Mouse (Mus musculus) liver, embryonic 11.5 days (tissue): ENCODE measurements around the gene Tenm2. TPM values are rescaled to one million over a fixed set of nuclear protein-coding genes. Genes with fewer than 3 reads are reported as not detected.

Experiments used
- ATAC-seq: fragments of 200-750 bp; cut with Nextera tagmentation; replicated peaks from 2 replicates; pipeline ENCODE4 v1.8.0; 2017; ENCODE audit warnings: moderate number of reproducible peaks, mild to moderate bottlenecking, moderate TSS enrichment, moderate library complexity; ENCODE audit not compliant: low FRiP score
- DNase-seq: peaks from one replicate; pipeline ENCODE4 v3.0.0-alpha.2; 2017; ENCODE audit warnings: low spot score
- H3K27ac ChIP-seq: fragments of 300-500 bp; sonication (generic); 2 replicates; pipeline ENCODE4 v1.5.1; 2014; ENCODE audit warnings: mild to moderate bottlenecking, low read depth, low read length, control low read depth
- H3K27me3 ChIP-seq: fragments of 300-500 bp; sonication (generic); replicated peaks from 2 replicates; pipeline ENCODE4 v1.6.1; 2014; ENCODE audit warnings: low read length, mixed read lengths; ENCODE audit not compliant: control insufficient read depth, insufficient read depth
- H3K36me3 ChIP-seq: fragments of 300-500 bp; sonication (generic); 2 replicates; pipeline ENCODE4 v1.6.1; 2014; ENCODE audit warnings: mild to moderate bottlenecking, low read length, moderate library complexity, mixed read lengths; ENCODE audit not compliant: control insufficient read depth, insufficient read depth
- H3K4me1 ChIP-seq: fragments of 300-500 bp; sonication (generic); replicated peaks from 2 replicates; pipeline ENCODE4 v1.6.1; 2014; ENCODE audit warnings: low read length, mixed read lengths; ENCODE audit not compliant: control insufficient read depth, insufficient read depth
- H3K4me2 ChIP-seq: fragments of 300-500 bp; sonication (generic); 2 replicates; pipeline ENCODE4 v1.6.1; 2014; ENCODE audit warnings: mild to moderate bottlenecking, control low read depth, moderate library complexity
- H3K4me3 ChIP-seq: fragments of 300-500 bp; sonication (generic); 2 replicates; pipeline ENCODE4 v1.5.1; 2014; ENCODE audit warnings: low read depth, low read length, control low read depth
- H3K9ac ChIP-seq: fragments of 300-500 bp; sonication (generic); 2 replicates; pipeline ENCODE4 v1.6.1; 2014; ENCODE audit warnings: low read depth, low read length, control low read depth
- H3K9me3 ChIP-seq: fragments of 300-500 bp; sonication (generic); 2 replicates; pipeline ENCODE4 v1.6.1; 2016; ENCODE audit warnings: low read length, inconsistent platforms, mixed read lengths; ENCODE audit not compliant: control insufficient read depth
- WGBS: fragments of 180-500 bp; shearing (Covaris S2); extraction: QIAGEN DNeasy Blood & Tissue Kit; methylation state at CpG from one replicate; pipeline ENCODE4 v1.1.7; 2014; 5-methylcytosine and 5-hydroxymethylcytosine counted together
- polyA plus RNA-seq: library from polyadenylated mRNA; unstranded; fragments of >200 nt; fragmentation: Nextera tagmentation; extraction: Ambion mirVana; gene quantifications from 2 replicates; pipeline ENCODE4 v1.2.1, GENCODE M21; 2014

The Tenm2 gene
- polyA plus RNA-seq, 1 experiment from 2014 or later: 0.78 TPM

GRCm38 (mm10) chr11:36305348-36305950 is 930.3 kb downstream of the Tenm2 start:
- DNase-seq (no peak), ATAC-seq (no peak)
- Histone ChIP-seq H3K4me1 (no peaks in the 10 kb centered on the region), H3K27me3 (no peaks in the 10 kb centered on the region), H3K36me3 (no peaks in the 10 kb centered on the region), H3K4me2 (no peak overlapping the region), H3K9me3 (no peaks in the 10 kb centered on the region), H3K27ac (no peak overlapping the region), H3K9ac (no peak overlapping the region), H3K4me3 (no peak overlapping the region)
- WGBS: 70% methylated on average over 10 of the region's 10 CpGs

GRCm38 (mm10) chr11:36302913-36303371 is 932.8 kb downstream of the Tenm2 start:
- no peak for ATAC-seq
- DNase-seq: no peak
- WGBS: 67% methylated on average over 2 of the region's 2 CpGs

DNA sequence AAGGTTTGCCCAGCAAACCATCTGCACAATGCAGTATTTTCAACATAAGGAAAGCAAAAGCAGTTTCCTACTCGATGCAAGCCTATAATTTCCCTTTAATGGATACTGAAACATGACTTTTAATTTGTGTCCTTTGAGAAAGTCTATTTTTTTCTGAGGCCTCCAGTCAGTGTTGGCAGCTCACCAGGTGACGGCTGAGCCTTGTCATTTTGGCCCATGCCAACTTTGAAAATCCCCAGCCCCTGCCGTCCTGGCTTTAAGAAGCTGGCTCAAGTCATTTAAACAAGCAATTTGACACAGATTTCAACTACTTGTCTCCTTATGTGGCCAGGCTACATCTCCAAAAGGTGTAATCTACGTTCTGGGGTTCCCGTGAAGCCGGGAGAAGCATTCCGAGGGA is 933.7 kb downstream of the Tenm2 start:
- WGBS: 71% methylated on average over 7 of the region's 7 CpGs
- no peaks in the 10 kb centered on the region for H3K4me1 ChIP-seq

More at GRCm38 (mm10) chr11:36302913-36303371, 932.8 kb downstream of the Tenm2 start:
- no peaks in the 10 kb centered on the region for H3K27me3 ChIP-seq
- H3K4me2 ChIP-seq: no peak overlapping the region
- H3K4me3 ChIP-seq: no peak overlapping the region
- H3K9me3 ChIP-seq: no peaks in the 10 kb centered on the region
- no peak overlapping the region for H3K9ac ChIP-seq
- H3K27ac ChIP-seq: no peak overlapping the region
- H3K36me3 ChIP-seq: no peaks in the 10 kb centered on the region
- H3K4me1 ChIP-seq: no peaks in the 10 kb centered on the region

GRCm38 (mm10) chr11:36296568-36296967 is 939.2 kb downstream of the Tenm2 start:
- Histone ChIP-seq H3K4me1 (no peaks in the 10 kb centered on the region), H3K4me2 (no peak overlapping the region), H3K27ac (no peak overlapping the region), H3K4me3 (no peak overlapping the region), H3K36me3 (no peaks in the 10 kb centered on the region), H3K9me3 (no peaks in the 10 kb centered on the region), H3K9ac (no peak overlapping the region), H3K27me3 (no peaks in the 10 kb centered on the region)
- ATAC-seq: no peak
- no peak for DNase-seq
- WGBS: 74% methylated on average over 3 of the region's 3 CpGs

More for the DNA sequence above, 933.7 kb downstream of the Tenm2 start:
- H3K9ac ChIP-seq: no peak overlapping the region
- no peak for ATAC-seq
- no peak overlapping the region for H3K27ac ChIP-seq
- H3K4me3 ChIP-seq: no peak overlapping the region
- no peak for DNase-seq
- no peaks in the 10 kb centered on the region for H3K9me3 ChIP-seq
- H3K27me3 ChIP-seq: no peaks in the 10 kb centered on the region
- H3K4me2 ChIP-seq: no peak overlapping the region
- H3K36me3 ChIP-seq: no peaks in the 10 kb centered on the region

GRCm38 (mm10) chr11:36292206-36292605 is 943.6 kb downstream of the Tenm2 start:
- Histone ChIP-seq H3K4me1 (no peaks in the 10 kb centered on the region), H3K4me3 (no peak overlapping the region), H3K27ac (no peak overlapping the region), H3K27me3 (no peaks in the 10 kb centered on the region), H3K9me3 (no peaks in the 10 kb centered on the region), H3K4me2 (no peak overlapping the region), H3K36me3 (no peaks in the 10 kb centered on the region), H3K9ac (no peak overlapping the region)
- ATAC-seq (no peak), DNase-seq (no peak)
- WGBS: 46% methylated on average over 6 of the region's 6 CpGs

DNA sequence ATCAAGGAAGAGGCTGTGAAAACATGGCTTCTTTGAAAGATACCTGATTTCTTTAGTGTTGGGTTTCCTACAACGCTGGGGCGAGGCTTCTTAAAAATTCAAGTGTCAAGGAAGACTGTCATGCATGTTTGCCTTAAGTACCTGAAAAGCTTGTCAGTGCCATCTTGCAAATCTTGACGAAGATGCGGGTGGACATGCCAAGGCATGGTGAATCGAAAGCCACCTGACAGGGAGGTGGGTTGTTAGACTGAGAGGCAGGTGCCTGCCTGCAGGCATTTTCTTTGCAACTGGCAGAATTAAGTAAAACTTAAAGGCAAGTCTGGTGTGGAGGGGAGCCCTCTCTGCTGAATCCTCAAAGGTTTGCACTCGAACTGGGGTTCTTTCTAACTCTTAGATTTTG is 949.5 kb downstream of the Tenm2 start:
- WGBS: 81% methylated on average over 6 of the region's 6 CpGs
- ATAC-seq (no peak), DNase-seq (no peak)
- Histone ChIP-seq H3K36me3 (no peaks in the 10 kb centered on the region), H3K4me2 (no peak overlapping the region), H3K9ac (no peak overlapping the region), H3K9me3 (no peaks in the 10 kb centered on the region), H3K27ac (no peak overlapping the region), H3K4me1 (no peaks in the 10 kb centered on the region), H3K27me3 (no peaks in the 10 kb centered on the region), H3K4me3 (no peak overlapping the region)

DNA sequence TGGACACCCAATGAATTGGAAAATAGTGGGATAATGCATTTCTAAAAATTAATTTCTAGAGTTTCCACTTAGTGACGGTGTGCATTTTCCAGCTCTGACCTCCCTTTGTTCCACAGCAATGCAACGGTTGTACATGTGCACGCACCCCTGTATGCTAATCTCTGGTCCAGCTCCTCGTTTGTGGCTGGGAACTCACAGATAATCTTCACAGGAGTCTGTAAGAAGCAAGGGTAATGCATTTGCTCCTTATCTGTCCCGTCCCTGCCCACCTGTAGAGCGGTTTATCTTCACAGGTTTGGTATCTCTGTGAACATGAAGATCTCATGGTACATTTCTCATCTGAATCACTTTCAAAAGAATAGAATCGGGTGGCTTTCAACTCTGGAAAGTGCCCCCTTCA is 955.2 kb downstream of the Tenm2 start:
- Histone ChIP-seq H3K36me3 (no peaks in the 10 kb centered on the region), H3K9ac (no peak overlapping the region), H3K27ac (no peak overlapping the region), H3K27me3 (no peaks in the 10 kb centered on the region), H3K4me3 (no peak overlapping the region), H3K4me1 (no peaks in the 10 kb centered on the region), H3K9me3 (no peaks in the 10 kb centered on the region), H3K4me2 (no peak overlapping the region)
- peak; percentile 74 for ATAC-seq
- 49% methylated on average over 7 of the region's 7 CpGs for WGBS
- DNase-seq: no peak

DNA sequence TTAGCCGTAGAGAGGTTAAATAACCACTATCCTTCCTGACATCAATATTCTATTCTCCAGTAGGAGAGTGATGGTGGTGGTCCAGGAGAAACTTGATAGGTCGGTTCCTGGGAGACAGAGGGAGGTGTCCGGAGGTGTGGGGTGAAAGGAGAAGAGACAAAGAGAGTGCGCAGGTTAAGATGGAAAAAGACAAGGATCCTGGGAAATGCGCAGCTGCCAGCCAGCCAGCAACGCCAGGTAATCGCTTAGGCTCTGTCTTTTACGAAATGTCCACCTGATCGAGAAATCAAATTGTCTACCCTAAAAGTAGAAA is 957.9 kb downstream of the Tenm2 start:
- DNase-seq: no peak
- H3K4me3 ChIP-seq: no peak overlapping the region
- H3K9me3 ChIP-seq: no peaks in the 10 kb centered on the region
- no peak for ATAC-seq
- no peaks in the 10 kb centered on the region for H3K4me1 ChIP-seq
- no peak overlapping the region for H3K27ac ChIP-seq
- no peak overlapping the region for H3K9ac ChIP-seq
- 82% methylated on average over 9 of the region's 9 CpGs for WGBS
- no peaks in the 10 kb centered on the region for H3K36me3 ChIP-seq
- H3K27me3 ChIP-seq: no peaks in the 10 kb centered on the region
- H3K4me2 ChIP-seq: no peak overlapping the region

DNA sequence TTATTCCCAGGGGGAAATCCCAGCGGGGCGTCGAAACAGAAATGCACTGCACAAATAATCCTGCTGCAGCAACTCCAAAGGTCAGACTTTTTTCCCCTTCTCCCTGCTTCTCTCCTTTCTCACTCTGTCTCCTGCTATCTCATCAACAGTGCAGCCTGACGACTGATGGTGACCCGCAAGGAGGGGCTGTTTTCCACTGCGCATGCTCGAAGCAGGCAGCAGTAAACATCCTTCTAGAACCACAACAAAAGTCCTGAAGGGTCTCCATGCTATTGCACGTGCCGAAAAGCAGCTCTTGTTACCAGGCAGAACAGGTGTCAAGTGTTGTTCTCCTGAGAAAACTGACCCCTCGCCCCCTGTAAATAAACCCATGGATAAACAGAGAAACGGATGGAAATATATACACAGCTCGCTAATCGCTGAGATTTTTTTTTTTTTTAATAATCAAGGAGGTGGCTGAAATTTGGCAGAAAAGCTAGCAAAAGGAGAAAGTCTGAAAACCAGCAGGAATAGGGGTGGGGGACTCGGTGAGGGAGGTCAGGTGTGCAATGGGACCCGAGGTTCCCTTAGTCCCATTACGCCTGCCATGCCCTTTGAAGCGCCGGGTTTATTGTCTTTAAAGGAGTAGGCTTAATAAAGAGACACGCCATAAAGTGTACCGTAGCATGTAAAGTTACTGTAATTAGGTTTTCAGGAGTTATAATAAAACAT is 958.4 kb downstream of the Tenm2 start:
- no peak for ATAC-seq
- 70% methylated on average over 20 of the region's 20 CpGs for WGBS
- Histone ChIP-seq H3K9me3 (no peaks in the 10 kb centered on the region), H3K4me3 (no peak overlapping the region), H3K4me2 (no peak overlapping the region), H3K36me3 (no peaks in the 10 kb centered on the region), H3K27me3 (no peaks in the 10 kb centered on the region), H3K27ac (no peak overlapping the region), H3K4me1 (no peaks in the 10 kb centered on the region), H3K9ac (no peak overlapping the region)
- DNase-seq: no peak
